Mouse (Mus musculus) MEL (cell line): ENCODE results near the gene Ttc34.

Experiments used
- CTCF ChIP-seq, 3 experiments: IDR thresholded peaks in 2 of 3; conservative IDR thresholded peaks in 1 of 3; 2 replicates each; pipeline ENCODE4 v1.5.1; 2011 to 2012; ENCODE audit warnings: low read length in 3 of 3, low read depth in 2 of 3, mild to moderate bottlenecking in 2 of 3, improper control_type of control experiment in 1 of 3, inconsistent platforms in 1 of 3, mixed read lengths in 1 of 3, moderate library complexity in 1 of 3; ENCODE audit not compliant: control insufficient read depth in 1 of 3, insufficient read depth in 1 of 3, poor library complexity in 1 of 3, severe bottlenecking in 1 of 3
- E2F4 ChIP-seq: IDR thresholded peaks from 2 replicates; pipeline ENCODE4 v1.6.1; 2011; ENCODE audit warnings: low read depth, low read length, improper control_type of control experiment, borderline replicate concordance
- EP300 ChIP-seq, 2 experiments: IDR thresholded peaks; 2 replicates each; pipeline ENCODE4 v1.6.1; 2011; ENCODE audit warnings: improper control_type of control experiment in 2 of 2, low read length in 2 of 2, low read depth in 1 of 2, mild to moderate bottlenecking in 1 of 2
- HCFC1 ChIP-seq: IDR thresholded peaks from 2 replicates; pipeline ENCODE4 v1.6.1; 2012; ENCODE audit warnings: low read depth, mild to moderate bottlenecking, inconsistent platforms, low read length, improper control_type of control experiment, moderate library complexity
- MAX ChIP-seq: IDR thresholded peaks from 2 replicates; pipeline ENCODE4 v1.6.1; 2011; ENCODE audit warnings: low read length, improper control_type of control experiment
- USF2 ChIP-seq, 2 experiments: IDR thresholded peaks; 2 replicates each; pipeline ENCODE4 v1.6.1; 2011 to 2012; ENCODE audit warnings: improper control_type of control experiment in 2 of 2, low read length in 2 of 2, borderline replicate concordance in 1 of 2, inconsistent platforms in 1 of 2, low read depth in 1 of 2, mild to moderate bottlenecking in 1 of 2; ENCODE audit not compliant: insufficient read depth in 1 of 2
- ZC3H11A ChIP-seq: IDR thresholded peaks from 2 replicates; pipeline ENCODE4 v1.6.1; 2012; ENCODE audit warnings: low read depth, mild to moderate bottlenecking, inconsistent platforms, low read length, improper control_type of control experiment

DNA sequence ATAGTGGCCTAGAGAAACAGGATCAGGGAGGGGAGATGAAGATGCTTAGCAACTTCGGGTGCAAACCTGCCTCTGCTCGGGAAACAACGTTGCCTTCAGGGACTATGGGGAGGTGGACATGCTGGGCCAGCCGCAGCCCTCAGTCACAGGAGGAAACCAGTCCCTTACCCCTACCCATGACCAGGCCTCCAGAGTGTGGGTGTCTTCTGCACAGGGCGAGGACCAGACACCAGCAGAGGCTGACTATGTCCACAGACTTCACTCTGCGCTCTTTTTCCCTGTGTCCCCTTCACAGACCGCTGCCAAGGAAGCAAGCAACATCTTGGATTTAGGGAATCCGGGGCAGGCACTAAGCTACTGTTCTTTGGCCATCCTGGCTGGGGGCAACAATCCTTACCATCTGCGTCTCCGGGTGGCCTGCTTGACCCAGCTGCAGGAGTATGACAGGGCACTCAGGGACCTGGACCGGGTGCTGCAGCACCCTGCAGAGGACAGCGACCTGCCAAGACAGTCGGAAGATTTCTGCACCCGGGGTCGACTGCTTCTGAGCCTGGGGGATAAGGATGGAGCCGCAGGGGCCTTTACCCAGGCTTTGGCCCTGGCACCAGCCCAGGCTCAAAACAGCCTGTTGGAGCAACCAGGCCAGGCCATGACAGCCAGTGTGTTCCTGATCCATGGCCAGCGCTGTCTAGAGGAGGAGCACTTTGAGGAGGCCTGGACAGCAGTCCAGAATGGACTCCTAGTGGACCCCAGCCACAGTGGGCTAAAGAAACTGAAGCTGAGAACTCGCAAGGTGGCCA, 27.9 kb downstream of the Ttc34 start:
- no peak for TF ChIP-seq HCFC1
- no peak for TF ChIP-seq USF2 (IDR thresholded peaks at IDR 0.05; ENCODE audit: borderline replicate concordance in 1 of 2, insufficient read depth in 1 of 2, low read depth in 1 of 2, low read length in 2 of 2)
- no peak for TF ChIP-seq MAX
- TF ChIP-seq E2F4: no peak
- no peak for TF ChIP-seq EP300 (IDR thresholded peaks at IDR 0.05; ENCODE audit: low read depth in 1 of 2, low read length in 2 of 2)
- no peak for TF ChIP-seq CTCF (IDR thresholded peaks at IDR 0.05 in 2 of 3, conservative IDR thresholded peaks at IDR 0.05 in 1 of 3; ENCODE audit: control insufficient read depth in 1 of 3, insufficient read depth in 1 of 3, low read depth in 2 of 3, low read length in 3 of 3, poor library complexity in 1 of 3, severe bottlenecking in 1 of 3)
- no peak for TF ChIP-seq ZC3H11A
